Mouse (Mus musculus): ENCODE measurements at regions not wholly inside any gene's neighbourhood (a gene's known extent, or its start where the extent isn't known, plus 50 kb on each side); places are given as distances from the start of the nearest gene placed in this dataset.

GRCm38 (mm10) chr3:153065890-153066289 is 83.8 kb upstream of the St6galnac5 start:
- no peak for TF ChIP-seq TAL1 (IDR thresholded peaks at IDR 0.05; ENCODE audit: low read length)
- no peak for TF ChIP-seq GATA1 (IDR thresholded peaks at IDR 0.05; ENCODE audit: low read length)

Data from erythroblast, embryonic 14.5 days (primary cell).